Mouse (Mus musculus): ENCODE data around the gene Slc27a5. TPM values are rescaled to one million over a fixed set of nuclear protein-coding genes. Genes with fewer than 3 reads are reported as not detected.

The Slc27a5 gene
- polyA plus RNA-seq, 1 experiment from 2014 or later: 0.46 TPM

- Histone ChIP-seq H3K27ac (no peak overlapping the region), H3K4me1 (peaks cover 12% of the 10 kb centered on the region), H3K36me3 (peaks cover 42% of the 10 kb centered on the region), H3K4me2 (replicated peaks) (no peak overlapping the region), H3K27me3 (replicated peaks) (no peaks in the 10 kb centered on the region), H3K9ac (no peak overlapping the region), H3K9me3 (no peaks in the 10 kb centered on the region), H3K4me3 (no peak overlapping the region)
- WGBS: 95% methylated on average over 25 of the region's 25 CpGs
- no peak for ATAC-seq (ENCODE audit: low FRiP score, low read depth)
These were observed 27.1 kb downstream of the Slc27a5 start for GRCm38 (mm10) chr7:12970906-12971305.

GRCm38 (mm10) chr7:12966104-12966845, 31.7 kb downstream of the Slc27a5 start:
- Histone ChIP-seq H3K36me3 (peaks cover 27% of the 10 kb centered on the region), H3K4me1 (peaks cover 19% of the 10 kb centered on the region), H3K4me3 (peak overlapping the region; percentile 89), H3K27ac (peak overlapping the region; percentile 81), H3K9me3 (no peaks in the 10 kb centered on the region), H3K9ac (peak overlapping the region; percentile 88), H3K27me3 (replicated peaks) (no peaks in the 10 kb centered on the region), H3K4me2 (replicated peaks) (peak overlapping the region; percentile 96)
- WGBS: 2% methylated on average over 25 of the region's 29 CpGs
- ATAC-seq (ENCODE audit: low FRiP score, low read depth): peak; percentile 66

GRCm38 (mm10) chr7:12965678-12966091, 32.3 kb downstream of the Slc27a5 start, which contains the start of gene Zfp324:
Zfp324 (plus strand) TSS chr7:12965838.
- peak within 1 kb of the TSS; percentile 88 for H3K9ac ChIP-seq
- H3K27ac ChIP-seq: peak within 1 kb of the TSS; percentile 81
- WGBS: under 1% methylated on average over 23 of the region's 23 CpGs

GRCm38 (mm10) chr7:12961511-12962141, 36.4 kb downstream of the Slc27a5 start:
- H3K36me3 ChIP-seq: no peaks in the 10 kb centered on the region
- H3K4me1 ChIP-seq: peaks cover 10% of the 10 kb centered on the region
- H3K4me2 ChIP-seq (replicated peaks): peak overlapping the region; percentile 57
- H3K27me3 ChIP-seq (replicated peaks): no peaks in the 10 kb centered on the region
- ATAC-seq (ENCODE audit: low FRiP score, low read depth): peak; percentile 55
- H3K4me3 ChIP-seq: peak overlapping the region; percentile 43
- 5% methylated on average over 29 of the region's 29 CpGs for WGBS
- H3K27ac ChIP-seq: 0 out of 2 replicates have a peak overlapping the region, but pooled peaks have one; percentile 6
- H3K9ac ChIP-seq: peak overlapping the region; percentile 63
- H3K9me3 ChIP-seq: no peaks in the 10 kb centered on the region

More at GRCm38 (mm10) chr7:12965678-12966091, 32.3 kb downstream of the Slc27a5 start, which contains the start of gene Zfp324:
- peaks cover 19% of the 10 kb centered on the region for H3K4me1 ChIP-seq
- H3K27me3 ChIP-seq (replicated peaks): no peaks in the 10 kb centered on the region
- H3K4me2 ChIP-seq (replicated peaks): peak within 1 kb of the TSS; percentile 96
- peak; percentile 92 for ATAC-seq (ENCODE audit: low FRiP score, low read depth)
- peak within 1 kb of the TSS; percentile 89 for H3K4me3 ChIP-seq
- peaks cover 21% of the 10 kb centered on the region for H3K36me3 ChIP-seq
- no peaks in the 10 kb centered on the region for H3K9me3 ChIP-seq

- Histone ChIP-seq H3K36me3 (no peaks in the 10 kb centered on the region), H3K4me3 (no peak overlapping the region), H3K9me3 (no peaks in the 10 kb centered on the region), H3K27ac (no peak overlapping the region), H3K9ac (no peak overlapping the region), H3K27me3 (replicated peaks) (no peaks in the 10 kb centered on the region), H3K4me2 (replicated peaks) (no peak overlapping the region), H3K4me1 (no peaks in the 10 kb centered on the region)
- no peak for ATAC-seq (ENCODE audit: low FRiP score, low read depth)
- 19% methylated on average over 4 of the region's 4 CpGs for WGBS
These were observed 38.3 kb downstream of the Slc27a5 start for GRCm38 (mm10) chr7:12959718-12960117.

- Histone ChIP-seq H3K4me1 (no peaks in the 10 kb centered on the region), H3K27ac (no peak overlapping the region), H3K36me3 (no peaks in the 10 kb centered on the region), H3K4me3 (no peak overlapping the region), H3K27me3 (replicated peaks) (no peaks in the 10 kb centered on the region), H3K9ac (no peak overlapping the region), H3K9me3 (no peaks in the 10 kb centered on the region), H3K4me2 (replicated peaks) (no peak overlapping the region)
- ATAC-seq (ENCODE audit: low FRiP score, low read depth): no peak
- 89% methylated on average over 4 of the region's 4 CpGs for WGBS
These were observed 39.0 kb downstream of the Slc27a5 start for GRCm38 (mm10) chr7:12958948-12959347.

GRCm38 (mm10) chr7:12957511-12957910, 40.5 kb downstream of the Slc27a5 start:
- no peak overlapping the region for H3K4me2 ChIP-seq (replicated peaks)
- no peak overlapping the region for H3K4me3 ChIP-seq
- H3K9ac ChIP-seq: no peak overlapping the region
- WGBS: 76% methylated on average over 5 of the region's 5 CpGs
- no peaks in the 10 kb centered on the region for H3K9me3 ChIP-seq
- H3K27ac ChIP-seq: no peak overlapping the region
- no peaks in the 10 kb centered on the region for H3K36me3 ChIP-seq
- ATAC-seq (ENCODE audit: low FRiP score, low read depth): no peak
- no peaks in the 10 kb centered on the region for H3K27me3 ChIP-seq (replicated peaks)
- H3K4me1 ChIP-seq: no peaks in the 10 kb centered on the region

- Histone ChIP-seq H3K4me1 (peaks cover 6% of the 10 kb centered on the region), H3K9me3 (no peaks in the 10 kb centered on the region), H3K27me3 (replicated peaks) (no peaks in the 10 kb centered on the region), H3K4me2 (replicated peaks) (no peak overlapping the region), H3K27ac (no peak overlapping the region), H3K4me3 (no peak overlapping the region), H3K36me3 (no peaks in the 10 kb centered on the region), H3K9ac (no peak overlapping the region)
- 61% methylated on average over 3 of the region's 3 CpGs for WGBS
- no peak for ATAC-seq (ENCODE audit: low FRiP score, low read depth)
These were observed 43.1 kb downstream of the Slc27a5 start for GRCm38 (mm10) chr7:12954896-12955295.

- Histone ChIP-seq H3K36me3 (no peaks in the 10 kb centered on the region), H3K9ac (peak overlapping the region; percentile 67), H3K27ac (0 out of 2 replicates have a peak overlapping the region, but pooled peaks have one; percentile 20), H3K4me1 (peaks cover 7% of the 10 kb centered on the region), H3K4me3 (peak overlapping the region; percentile 40), H3K9me3 (no peaks in the 10 kb centered on the region), H3K27me3 (replicated peaks) (no peaks in the 10 kb centered on the region), H3K4me2 (replicated peaks) (peak overlapping the region; percentile 84)
- 8% methylated on average over 16 of the region's 16 CpGs for WGBS
- no peak; the same call in 1 of the 2 replicates for ATAC-seq (ENCODE audit: low FRiP score, low read depth)
These were observed 48.1 kb downstream of the Slc27a5 start for GRCm38 (mm10) chr7:12949872-12950229.

GRCm38 (mm10) chr7:12949032-12949871, 48.7 kb downstream of the Slc27a5 start:
- Histone ChIP-seq H3K4me1 (peaks cover 7% of the 10 kb centered on the region), H3K27me3 (replicated peaks) (no peaks in the 10 kb centered on the region)
- WGBS: 9% methylated on average over 35 of the region's 35 CpGs

GRCm38 (mm10) chr7:12943488-12943887, 54.5 kb downstream of the Slc27a5 start:
- Histone ChIP-seq H3K4me3 (no peak overlapping the region), H3K9ac (no peak overlapping the region), H3K27me3 (replicated peaks) (no peaks in the 10 kb centered on the region), H3K27ac (no peak overlapping the region), H3K4me1 (no peaks in the 10 kb centered on the region), H3K9me3 (no peaks in the 10 kb centered on the region), H3K36me3 (no peaks in the 10 kb centered on the region), H3K4me2 (replicated peaks) (no peak overlapping the region)
- ATAC-seq (ENCODE audit: low FRiP score, low read depth): no peak

More at GRCm38 (mm10) chr7:12949032-12949871, 48.7 kb downstream of the Slc27a5 start:
- peak overlapping the region; percentile 84 for H3K4me2 ChIP-seq (replicated peaks)
- H3K36me3 ChIP-seq: no peaks in the 10 kb centered on the region
- peak; percentile 97 for ATAC-seq (ENCODE audit: low FRiP score, low read depth)
- peak overlapping the region; percentile 40 for H3K4me3 ChIP-seq
- no peaks in the 10 kb centered on the region for H3K9me3 ChIP-seq
- H3K9ac ChIP-seq: peak overlapping the region; percentile 67
- peak overlapping the region; percentile 72 for H3K27ac ChIP-seq

GRCm38 (mm10) chr7:12940599-12940998, 57.4 kb downstream of the Slc27a5 start:
- Histone ChIP-seq H3K9me3 (no peaks in the 10 kb centered on the region), H3K36me3 (no peaks in the 10 kb centered on the region), H3K27me3 (replicated peaks) (no peaks in the 10 kb centered on the region), H3K4me2 (replicated peaks) (no peak overlapping the region), H3K4me1 (no peaks in the 10 kb centered on the region), H3K27ac (no peak overlapping the region), H3K4me3 (no peak overlapping the region), H3K9ac (no peak overlapping the region)
- WGBS: 88% methylated on average over 4 of the region's 4 CpGs
- ATAC-seq (ENCODE audit: low FRiP score, low read depth): no peak

Data from neural tube, embryonic 12.5 days (tissue).